Mouse (Mus musculus) MEL (cell line): Measurements from ENCODE around the gene Flnc. TPM values are rescaled to one million over a fixed set of nuclear protein-coding genes. Genes with fewer than 3 reads are reported as not detected.

Experiments used
- DNase-seq: peaks from one replicate; pipeline ENCODE4 v3.0.0; 2011; ENCODE audit warnings: low read depth, low spot score
- H3K27ac ChIP-seq: 2 replicates; pipeline ENCODE4 v1.5.1; 2012; ENCODE audit warnings: low read depth, mild to moderate bottlenecking, control low read depth, low read length, moderate library complexity; ENCODE audit not compliant: control insufficient read depth
- H3K27me3 ChIP-seq, 2 experiments: fragments of 150-350 bp in 1 of 2; sonication (generic) in 1 of 2; 2 replicates each; pipeline ENCODE4 v1.6.1; 2012; ENCODE audit warnings: low read length in 2 of 2, mild to moderate bottlenecking in 2 of 2, improper control_type of control experiment in 1 of 2, moderate library complexity in 1 of 2; ENCODE audit not compliant: insufficient read depth in 2 of 2, control insufficient read depth in 1 of 2
- H3K36me3 ChIP-seq, 2 experiments: 2 replicates each; pipeline ENCODE4 v1.6.1; 2012 to 2014; ENCODE audit warnings: low read length in 2 of 2, improper control_type of control experiment in 1 of 2, inconsistent platforms in 1 of 2, mild to moderate bottlenecking in 1 of 2; ENCODE audit not compliant: insufficient read depth in 2 of 2, control insufficient read depth in 1 of 2
- H3K4me1 ChIP-seq, 2 experiments: fragments of 150-350 bp in 1 of 2; sonication (generic) in 1 of 2; 2 replicates each; pipeline ENCODE4 v1.6.1; 2012; ENCODE audit warnings: low read length in 2 of 2, improper control_type of control experiment in 1 of 2, mild to moderate bottlenecking in 1 of 2; ENCODE audit not compliant: insufficient read depth in 2 of 2, control insufficient read depth in 1 of 2
- H3K4me3 ChIP-seq, 2 experiments: fragments of 150-350 bp in 1 of 2; sonication (generic) in 1 of 2; 2 replicates each; pipeline ENCODE4 v1.5.1; 2012; ENCODE audit warnings: low read depth in 2 of 2, low read length in 2 of 2, mild to moderate bottlenecking in 2 of 2, moderate library complexity in 2 of 2, control low read depth in 1 of 2, improper control_type of control experiment in 1 of 2; ENCODE audit not compliant: control insufficient read depth in 1 of 2, insufficient read depth in 1 of 2
- H3K79me2 ChIP-seq: 2 replicates; pipeline ENCODE4 v1.6.1; 2012; ENCODE audit warnings: mild to moderate bottlenecking, low read length, moderate library complexity; ENCODE audit not compliant: control insufficient read depth, poor library complexity, insufficient read depth
- H3K9ac ChIP-seq: 2 replicates; pipeline ENCODE4 v1.6.1; 2012; ENCODE audit warnings: low read depth, mild to moderate bottlenecking, control low read depth, low read length, moderate library complexity; ENCODE audit not compliant: control insufficient read depth, poor library complexity, severe bottlenecking
- H3K9me3 ChIP-seq: fragments of 150-350 bp; sonication (generic); replicated peaks from 2 replicates; pipeline ENCODE4 v1.6.1; 2012; ENCODE audit warnings: mild to moderate bottlenecking, low read length, improper control_type of control experiment, moderate library complexity; ENCODE audit not compliant: insufficient read depth
- CHD2 ChIP-seq: IDR thresholded peaks from 2 replicates; pipeline ENCODE4 v1.6.1; 2011; ENCODE audit warnings: low read length, improper control_type of control experiment
- CTCF ChIP-seq, 3 experiments: IDR thresholded peaks in 2 of 3; conservative IDR thresholded peaks in 1 of 3; 2 replicates each; pipeline ENCODE4 v1.5.1; 2011 to 2012; ENCODE audit warnings: low read length in 3 of 3, low read depth in 2 of 3, mild to moderate bottlenecking in 2 of 3, improper control_type of control experiment in 1 of 3, inconsistent platforms in 1 of 3, mixed read lengths in 1 of 3, moderate library complexity in 1 of 3; ENCODE audit not compliant: control insufficient read depth in 1 of 3, insufficient read depth in 1 of 3, poor library complexity in 1 of 3, severe bottlenecking in 1 of 3
- ETS1 ChIP-seq: IDR thresholded peaks from 2 replicates; pipeline ENCODE4 v1.6.1; 2012; ENCODE audit warnings: low read depth, mild to moderate bottlenecking, inconsistent platforms, low read length, improper control_type of control experiment, moderate library complexity
- GABPA ChIP-seq: IDR thresholded peaks from 2 replicates; pipeline ENCODE4 v1.6.1; 2012; ENCODE audit warnings: low read depth, mild to moderate bottlenecking, inconsistent platforms, low read length, improper control_type of control experiment, moderate library complexity
- GATA1 ChIP-seq: IDR thresholded peaks from 2 replicates; pipeline ENCODE4 v1.6.1; 2011; ENCODE audit warnings: low read depth, low read length, improper control_type of control experiment
- HCFC1 ChIP-seq: IDR thresholded peaks from 2 replicates; pipeline ENCODE4 v1.6.1; 2012; ENCODE audit warnings: low read depth, mild to moderate bottlenecking, inconsistent platforms, low read length, improper control_type of control experiment, moderate library complexity
- KAT2A ChIP-seq: conservative IDR thresholded peaks from 2 replicates; pipeline ENCODE4 v1.6.1; 2012; ENCODE audit warnings: low read depth, low read length, improper control_type of control experiment, inconsistent platforms
- MAFK ChIP-seq: IDR thresholded peaks from 2 replicates; pipeline ENCODE4 v1.6.1; 2011; ENCODE audit warnings: low read depth, mild to moderate bottlenecking, low read length, improper control_type of control experiment, borderline replicate concordance
- MAX ChIP-seq: IDR thresholded peaks from 2 replicates; pipeline ENCODE4 v1.6.1; 2011; ENCODE audit warnings: low read length, improper control_type of control experiment
- MXI1 ChIP-seq: IDR thresholded peaks from 2 replicates; pipeline ENCODE4 v1.6.1; 2011; ENCODE audit warnings: mild to moderate bottlenecking, low read depth, low read length, improper control_type of control experiment
- MYC ChIP-seq: IDR thresholded peaks from 2 replicates; pipeline ENCODE4 v1.6.1; 2011; ENCODE audit warnings: low read depth, mild to moderate bottlenecking, low read length, improper control_type of control experiment, moderate library complexity
- NELFE ChIP-seq: IDR thresholded peaks from 2 replicates; pipeline ENCODE4 v1.6.1; 2011; ENCODE audit warnings: low read depth, low read length, improper control_type of control experiment
- NRF1 ChIP-seq: IDR thresholded peaks from 2 replicates; pipeline ENCODE4 v1.6.1; 2014; ENCODE audit warnings: low read depth, mild to moderate bottlenecking, inconsistent platforms, low read length, improper control_type of control experiment, moderate library complexity; ENCODE audit not compliant: poor library complexity, insufficient read depth, severe bottlenecking
- POLR2A ChIP-seq, 2 experiments: IDR thresholded peaks; 2 replicates each; pipeline ENCODE4 v1.6.1; 2011 to 2012; ENCODE audit warnings: low read length in 2 of 2, mild to moderate bottlenecking in 2 of 2, control low read depth in 1 of 2, improper control_type of control experiment in 1 of 2, low read depth in 1 of 2, moderate library complexity in 1 of 2; ENCODE audit not compliant: control insufficient read depth in 1 of 2, insufficient read depth in 1 of 2, poor library complexity in 1 of 2
- POLR2AphosphoS5 ChIP-seq: IDR thresholded peaks from 2 replicates; pipeline ENCODE4 v1.6.1; 2012; ENCODE audit warnings: low read depth, borderline replicate concordance, mild to moderate bottlenecking, inconsistent platforms, low read length, moderate library complexity, mixed read lengths
- RAD21 ChIP-seq: IDR thresholded peaks from 2 replicates; pipeline ENCODE4 v1.6.1; 2011; ENCODE audit warnings: mild to moderate bottlenecking, low read depth, low read length, improper control_type of control experiment
- SIN3A ChIP-seq: IDR thresholded peaks from 2 replicates; pipeline ENCODE4 v1.6.1; 2012; ENCODE audit warnings: low read length, improper control_type of control experiment, inconsistent platforms
- SMC3 ChIP-seq: IDR thresholded peaks from 2 replicates; pipeline ENCODE4 v1.6.1; 2011; ENCODE audit warnings: low read depth, low read length, improper control_type of control experiment
- TAL1 ChIP-seq: IDR thresholded peaks from 2 replicates; pipeline ENCODE4 v1.6.1; 2012; ENCODE audit warnings: mild to moderate bottlenecking, inconsistent platforms, low read length, moderate library complexity, mixed read lengths
- TBP ChIP-seq: IDR thresholded peaks from 2 replicates; pipeline ENCODE4 v1.8.0; 2011; ENCODE audit warnings: low read depth, low read length, improper control_type of control experiment
- TCF12 ChIP-seq: IDR thresholded peaks from 2 replicates; pipeline ENCODE4 v1.6.1; 2014; ENCODE audit warnings: low read depth, mild to moderate bottlenecking, inconsistent platforms, low read length, improper control_type of control experiment, moderate library complexity
- USF1 ChIP-seq: IDR thresholded peaks from 2 replicates; pipeline ENCODE4 v1.6.1; 2014; ENCODE audit warnings: low read depth, mild to moderate bottlenecking, inconsistent platforms, low read length, improper control_type of control experiment, moderate library complexity
- USF2 ChIP-seq, 2 experiments: IDR thresholded peaks; 2 replicates each; pipeline ENCODE4 v1.6.1; 2011 to 2012; ENCODE audit warnings: improper control_type of control experiment in 2 of 2, low read length in 2 of 2, borderline replicate concordance in 1 of 2, inconsistent platforms in 1 of 2, low read depth in 1 of 2, mild to moderate bottlenecking in 1 of 2; ENCODE audit not compliant: insufficient read depth in 1 of 2
- ZC3H11A ChIP-seq: IDR thresholded peaks from 2 replicates; pipeline ENCODE4 v1.6.1; 2012; ENCODE audit warnings: low read depth, mild to moderate bottlenecking, inconsistent platforms, low read length, improper control_type of control experiment
- ZMIZ1 ChIP-seq: IDR thresholded peaks from 2 replicates; pipeline ENCODE4 v1.6.1; 2012; ENCODE audit warnings: low read depth, mild to moderate bottlenecking, inconsistent platforms, low read length, improper control_type of control experiment, moderate library complexity
- ZNF384 ChIP-seq: IDR thresholded peaks from 2 replicates; pipeline ENCODE4 v1.6.1; 2012; ENCODE audit warnings: low read depth, mild to moderate bottlenecking, inconsistent platforms, low read length, improper control_type of control experiment
- polyA plus RNA-seq, 2 experiments: library from polyadenylated mRNA; stranded (reverse) in 1 of 2; unstranded in 1 of 2; fragments of >175 nt in 1 of 2; fragments of >200 nt in 1 of 2; gene quantifications; 2 replicates each; pipeline versions ENCODE4 v1.2.1 to v1.2.4; 2012; ENCODE audit warnings: low replicate concordance in 2 of 2, low read depth in 1 of 2; ENCODE audit not compliant: insufficient read length in 2 of 2, insufficient read depth in 1 of 2, missing spikeins in 1 of 2
- total RNA-seq: library from RNA; depleted of rRNA; stranded (reverse); fragments of 300-350 nt; gene quantifications from 2 replicates; pipeline ENCODE4 v1.2.3, GENCODE M21; 2012

The Flnc gene
- total and polyA plus RNA-seq, 3 experiments, result 0.27 to 0.31 TPM; not detected in 1

- DNase-seq, result peak; percentile 55
Observed at GRCm38 (mm10) chr6:29484716-29485559, 51.9 kb downstream of the Flnc start.

DNA sequence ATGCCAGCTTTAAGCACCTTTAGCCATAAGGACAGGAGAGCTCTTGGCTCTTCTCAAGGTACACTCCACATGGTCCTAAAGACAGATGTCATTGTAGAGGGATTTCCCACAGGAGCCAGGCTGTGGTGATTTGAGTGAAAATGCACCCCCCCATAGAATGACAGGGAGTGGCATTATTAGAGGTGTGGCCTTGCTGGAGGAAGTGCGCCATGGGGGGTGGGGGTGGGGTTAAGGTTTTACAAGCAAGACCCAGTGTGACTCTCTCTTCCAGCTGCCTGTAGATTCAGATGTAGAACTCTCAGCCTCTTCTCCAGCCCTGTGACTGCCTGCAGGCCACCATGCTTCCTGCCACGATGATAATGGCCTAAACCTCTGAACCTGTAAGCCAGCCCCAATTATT is 52.9 kb downstream of the Flnc start:
- Histone ChIP-seq H3K27ac (no peak overlapping the region), H3K36me3 (no peaks in the 10 kb centered on the region), H3K27me3 (no peaks in the 10 kb centered on the region), H3K4me1 (peaks cover 3 to 8% of the 10 kb centered on the region in 2 experiments; a peak in 3 of 4 replicates), H3K4me3 (no peak overlapping the region), H3K79me2 (no peaks in the 10 kb centered on the region), H3K9ac (no peak overlapping the region), H3K9me3 (no peaks in the 10 kb centered on the region)
- peak; percentile 64 for DNase-seq
- no peak for TF ChIP-seq POLR2AphosphoS5
- no peak for TF ChIP-seq HCFC1
- no peak for TF ChIP-seq NRF1
- no peak for TF ChIP-seq KAT2A
- TF ChIP-seq GATA1, result no peak
- TF ChIP-seq ZC3H11A, result no peak
- TF ChIP-seq MAX, result no peak
- TF ChIP-seq USF2 (IDR thresholded peaks at IDR 0.05; ENCODE audit: borderline replicate concordance in 1 of 2, insufficient read depth in 1 of 2, low read depth in 1 of 2, low read length in 2 of 2), result no peak

More at GRCm38 (mm10) chr6:29484716-29485559, 51.9 kb downstream of the Flnc start:
- H3K4me3 ChIP-seq, result no peak overlapping the region
- H3K27me3 ChIP-seq, result no peaks in the 10 kb centered on the region
- no peaks in the 10 kb centered on the region for H3K79me2 ChIP-seq
- no peak overlapping the region for H3K27ac ChIP-seq
- no peaks in the 10 kb centered on the region for H3K36me3 ChIP-seq
- no peaks in the 10 kb centered on the region for H3K9me3 ChIP-seq
- H3K4me1 ChIP-seq, result peaks cover 3 to 8% of the 10 kb centered on the region in 2 experiments; a peak in 3 of 4 replicates
- H3K9ac ChIP-seq, result no peak overlapping the region
- no peak for TF ChIP-seq MAFK
- peak; percentile 36 for TF ChIP-seq RAD21
- TF ChIP-seq GATA1, result no peak
- no peak for TF ChIP-seq MAX
- no peak for TF ChIP-seq TCF12
- no peak for TF ChIP-seq ZC3H11A
- TF ChIP-seq GABPA, result no peak
- TF ChIP-seq MYC, result no peak
- TF ChIP-seq POLR2AphosphoS5, result no peak
- TF ChIP-seq TBP, result no peak
- TF ChIP-seq SMC3, result peak; percentile 73
- TF ChIP-seq CTCF (IDR thresholded peaks at IDR 0.05 in 2 of 3, conservative IDR thresholded peaks at IDR 0.05 in 1 of 3; ENCODE audit: control insufficient read depth in 1 of 3, insufficient read depth in 1 of 3, low read depth in 2 of 3, low read length in 3 of 3, poor library complexity in 1 of 3, severe bottlenecking in 1 of 3), result peak; percentile 79 to 89 (median 81)
- no peak for TF ChIP-seq SIN3A
- TF ChIP-seq KAT2A, result no peak
- TF ChIP-seq MXI1, result no peak
- no peak for TF ChIP-seq USF1
- TF ChIP-seq CHD2, result no peak
- TF ChIP-seq NELFE, result no peak
- TF ChIP-seq TAL1, result no peak
- TF ChIP-seq USF2 (IDR thresholded peaks at IDR 0.05; ENCODE audit: borderline replicate concordance in 1 of 2, insufficient read depth in 1 of 2, low read depth in 1 of 2, low read length in 2 of 2), result no peak
- TF ChIP-seq ZNF384, result no peak
- TF ChIP-seq POLR2A (IDR thresholded peaks at IDR 0.05; ENCODE audit: control insufficient read depth in 1 of 2, insufficient read depth in 1 of 2, low read depth in 1 of 2, low read length in 2 of 2, poor library complexity in 1 of 2), result no peak
- TF ChIP-seq ETS1, result no peak
- no peak for TF ChIP-seq ZMIZ1
